ENCODE assay signal across 8 mouse cellular contexts in genomic region chr5:114784622-114785165, GRCm38 (mm10). TPM values are rescaled to one million over a fixed set of nuclear protein-coding genes. Genes with fewer than 3 reads are reported as not detected.
DNase-seq lines count a peak whose midpoint lies in the region; ATAC-seq lines count a peak whose summit lies in the region.

No protein-coding gene starts in this region.

- H3K4me3 ChIP-seq in forebrain, embryonic 14.5 days (ENCODE audit: low read depth, low read length) = no peak overlapping the region
- H3K4me3 ChIP-seq in forebrain, embryonic 15.5 days = no peak overlapping the region
- H3K4me3 ChIP-seq in midbrain, embryonic 15.5 days = no peak overlapping the region

- no peaks in the 10 kb centered on the region for H3K4me1 ChIP-seq in forebrain, embryonic 14.5 days (ENCODE audit: control insufficient read depth, insufficient read depth, low read length)
- H3K4me1 ChIP-seq in forebrain, embryonic 15.5 days = no peaks in the 10 kb centered on the region; the same call in none of the 2 replicates
- peaks cover 8% of the 10 kb centered on the region; the same call in 1 of the 2 replicates for H3K4me1 ChIP-seq in midbrain, embryonic 15.5 days

- no peaks in the 10 kb centered on the region for H3K9me3 ChIP-seq in forebrain, embryonic 14.5 days (replicated peaks; ENCODE audit: control insufficient read depth, low read length)
- no peaks in the 10 kb centered on the region for H3K9me3 ChIP-seq in forebrain, embryonic 15.5 days
- no peaks in the 10 kb centered on the region for H3K9me3 ChIP-seq in midbrain, embryonic 15.5 days

- no peaks in the 10 kb centered on the region for H3K27me3 ChIP-seq in forebrain, embryonic 14.5 days (replicated peaks; ENCODE audit: control insufficient read depth, insufficient read depth, low read length)
- H3K27me3 ChIP-seq in forebrain, embryonic 15.5 days = no peaks in the 10 kb centered on the region
- H3K27me3 ChIP-seq in midbrain, embryonic 15.5 days (replicated peaks) = no peaks in the 10 kb centered on the region

- no peak for DNase-seq in forebrain, embryonic 14.5 days (ENCODE audit: low spot score)
- DNase-seq in adrenal gland, postnatal 36 days = peak; percentile 52 to 53
- peak; percentile 59 to 75 for DNase-seq in heart, postnatal 36 days
- DNase-seq in lung, postnatal 36 days = peak; percentile 84
- no peak for DNase-seq in left cerebral cortex, adult 11 months (ENCODE audit: low spot score)
- DNase-seq in left cerebral cortex, postnatal 10 days (ENCODE audit: extremely low spot score in 1 of 2, low spot score in 2 of 2) = no peak

- no peak for ATAC-seq in forebrain, embryonic 14.5 days
- no peak for ATAC-seq in forebrain, embryonic 15.5 days (replicated peaks)
- no peak for ATAC-seq in midbrain, embryonic 15.5 days (replicated peaks)

- H3K27ac ChIP-seq in forebrain, embryonic 14.5 days (ENCODE audit: low read depth, low read length) = 0 out of 2 replicates have a peak overlapping the region, but pooled peaks have one; percentile 7
- no peak overlapping the region for H3K27ac ChIP-seq in forebrain, embryonic 15.5 days (replicated peaks)
- H3K27ac ChIP-seq in midbrain, embryonic 15.5 days = no peak overlapping the region

- intact Hi-C loops in heart, postnatal 36 days (cut with DNase I) = no loop called here
- intact Hi-C loops in left cerebral cortex, postnatal 10 days (cut with DNase I) = no loop called here

- 90% methylated on average over 16 of the region's 16 CpGs for WGBS in forebrain, embryonic 14.5 days
- 87% methylated on average over 16 of the region's 16 CpGs for WGBS in forebrain, embryonic 15.5 days
- WGBS in midbrain, embryonic 15.5 days = 74% methylated on average over 16 of the region's 16 CpGs

- no peak overlapping the region for H3K4me2 ChIP-seq in forebrain, embryonic 14.5 days (ENCODE audit: low read length)
- H3K4me2 ChIP-seq in forebrain, embryonic 15.5 days (replicated peaks) = no peak overlapping the region
- H3K4me2 ChIP-seq in midbrain, embryonic 15.5 days = no peak overlapping the region

- peaks cover 38% of the 10 kb centered on the region for H3K36me3 ChIP-seq in forebrain, embryonic 14.5 days (ENCODE audit: control insufficient read depth, insufficient read depth, low read length)
- H3K36me3 ChIP-seq in forebrain, embryonic 15.5 days = peaks cover 18% of the 10 kb centered on the region; the same call in 1 of the 2 replicates
- peaks cover 10% of the 10 kb centered on the region; the same call in 1 of the 2 replicates for H3K36me3 ChIP-seq in midbrain, embryonic 15.5 days (replicated peaks)

- no peak overlapping the region for H3K9ac ChIP-seq in forebrain, embryonic 14.5 days (ENCODE audit: low read length)
- H3K9ac ChIP-seq in forebrain, embryonic 15.5 days (replicated peaks) = no peak overlapping the region
- no peak overlapping the region for H3K9ac ChIP-seq in midbrain, embryonic 15.5 days

RNA-seq across cellular contexts. Expression of gene Git2, which starts 9.4 kb away (rescaled TPM):
- 29.1 and 36.3 TPM in 2 replicates for polyA plus RNA-seq in forebrain, embryonic 14.5 days (2014; fragmentation: Nextera tagmentation; extraction: Ambion mirVana)
- 46.6 and 52.5 TPM in 2 replicates for polyA plus RNA-seq in forebrain, embryonic 15.5 days (2015; fragmentation: Nextera tagmentation; extraction: Ambion mirVana)
- total RNA-seq in adrenal gland, postnatal 36 days (2021) = 10 to 100 TPM; 35.3 to 36.6 TPM
- total RNA-seq in heart, postnatal 36 days (2021) = 10 to 100 TPM; 28.7 to 32.0 TPM
- total RNA-seq in left cerebral cortex, postnatal 10 days (2021) = 10 to 100 TPM; 46.8 to 47.2 TPM
- polyA plus RNA-seq in midbrain, embryonic 15.5 days (2015; fragmentation: Nextera tagmentation; extraction: Ambion mirVana) = 51.6 and 52.9 TPM in 2 replicates

RNA-seq across cellular contexts. Expression of gene Ankrd13a, which starts 10.2 kb away (rescaled TPM):
- polyA plus RNA-seq in forebrain, embryonic 14.5 days (2014; fragmentation: Nextera tagmentation; extraction: Ambion mirVana) = 25.8 and 32.3 TPM in 2 replicates
- 31.4 and 32.8 TPM in 2 replicates for polyA plus RNA-seq in forebrain, embryonic 15.5 days (2015; fragmentation: Nextera tagmentation; extraction: Ambion mirVana)
- 10 to 100 TPM; 68.6 to 91.4 TPM for total RNA-seq in adrenal gland, postnatal 36 days (2021)
- 10 to 100 TPM; 30.9 to 42.3 TPM for total RNA-seq in heart, postnatal 36 days (2021)
- 10 to 100 TPM; 34.7 to 36.3 TPM for total RNA-seq in left cerebral cortex, postnatal 10 days (2021)
- polyA plus RNA-seq in midbrain, embryonic 15.5 days (2015; fragmentation: Nextera tagmentation; extraction: Ambion mirVana) = 31.1 and 34.7 TPM in 2 replicates

RNA-seq across cellular contexts. Expression of gene 1500011B03Rik, which starts 38.6 kb away (rescaled TPM):
- 255 and 273 TPM in 2 replicates for polyA plus RNA-seq in forebrain, embryonic 14.5 days (2014; fragmentation: Nextera tagmentation; extraction: Ambion mirVana)
- polyA plus RNA-seq in forebrain, embryonic 15.5 days (2015; fragmentation: Nextera tagmentation; extraction: Ambion mirVana) = 215 and 218 TPM in 2 replicates
- total RNA-seq in adrenal gland, postnatal 36 days (2021) = 10 to 100 TPM; 32.2 to 40.7 TPM
- 1 to 10 TPM; 5.2 to 5.9 TPM for total RNA-seq in heart, postnatal 36 days (2021)
- total RNA-seq in left cerebral cortex, postnatal 10 days (2021) = 100 to 1,000 TPM; 165 to 184 TPM
- polyA plus RNA-seq in midbrain, embryonic 15.5 days (2015; fragmentation: Nextera tagmentation; extraction: Ambion mirVana) = 270 and 271 TPM in 2 replicates

Comparison
In these comparisons a context has a peak if more than half of its experiments do, and no peak if none do; other contexts are left out.
1. DNase-seq: peak in adrenal gland, postnatal 36 days (2 of 2), heart, postnatal 36 days (2 of 2) and lung, postnatal 36 days (single experiment); none in forebrain, embryonic 14.5 days (single experiment), left cerebral cortex, adult 11 months (single experiment) and left cerebral cortex, postnatal 10 days (0 of 2).
2. RNA of gene 1500011B03Rik, which starts 38.6 kb away (total RNA-seq): 165 to 184 TPM in left cerebral cortex, postnatal 10 days and 32.2 to 40.7 TPM in adrenal gland, postnatal 36 days; 5.2 to 5.9 TPM in heart, postnatal 36 days; every median in the first group is over 4 times any median in the second.